ENCODE assay signal across 13 mouse cellular contexts in genomic region chr1:160024339-160024980, GRCm38 (mm10). TPM values are rescaled to one million over a fixed set of nuclear protein-coding genes. Genes with fewer than 3 reads are reported as not detected.
DNase-seq lines count a peak whose midpoint lies in the region; ATAC-seq lines count a peak whose summit lies in the region.
"Had no signal": no experiment of that assay in that cellular context is flagged by ENCODE, and none has a peak within 500 bp of the region (broad histone marks: within the 10 kb centered on the region; RNA-seq: fewer than 3 reads in every experiment).

No protein-coding gene starts in this region.

- H3K4me3 ChIP-seq in liver, embryonic 15.5 days (replicated peaks) = peak overlapping the region; percentile 30; the same call in 1 of the 2 replicates
- no peak overlapping the region for H3K4me3 ChIP-seq in midbrain, embryonic 16.5 days (ENCODE audit: low read depth, low read length)
- H3K4me3 ChIP-seq: gastrocnemius, adult 2 months; midbrain, embryonic 12.5 days had no signal

- peak overlapping the region; percentile 43; the same call in 1 of the 2 replicates for H3K27ac ChIP-seq in liver, embryonic 15.5 days (replicated peaks)
- no peak overlapping the region for H3K27ac ChIP-seq in midbrain, embryonic 16.5 days (ENCODE audit: low read length)
- H3K27ac ChIP-seq: gastrocnemius, adult 2 months; midbrain, embryonic 12.5 days had no signal

- no peaks in the 10 kb centered on the region for H3K9me3 ChIP-seq in liver, embryonic 15.5 days (replicated peaks)
- no peaks in the 10 kb centered on the region for H3K9me3 ChIP-seq in midbrain, embryonic 16.5 days (replicated peaks; ENCODE audit: control insufficient read depth, low read length, poor library complexity, severe bottlenecking)
- H3K9me3 ChIP-seq: midbrain, embryonic 12.5 days had no signal

- ATAC-seq in liver, embryonic 15.5 days (ENCODE audit: insufficient read depth) = peak; percentile 32
- no peak for ATAC-seq in midbrain, embryonic 16.5 days

- no peaks in the 10 kb centered on the region for H3K27me3 ChIP-seq in liver, embryonic 15.5 days
- H3K27me3 ChIP-seq in midbrain, embryonic 16.5 days (ENCODE audit: control insufficient read depth, insufficient read depth, low read depth, low read length) = no peaks in the 10 kb centered on the region
- H3K27me3 ChIP-seq: midbrain, embryonic 12.5 days had no signal

- peak; percentile 63 to 64 for DNase-seq in B cell, adult 2 months
- DNase-seq in T-cell, adult 2 months (ENCODE audit: low spot score) = peak; percentile 78
- DNase-seq in spleen, postnatal 36 days (ENCODE audit: low spot score in 2 of 2) = peak; percentile 75 to 80
- no peak for DNase-seq in kidney, postnatal 4 days
- no peak for DNase-seq in adrenal gland, postnatal 4 days (ENCODE audit: low spot score in 2 of 2)
- DNase-seq in gastrocnemius, adult 18-20 months (ENCODE audit: low spot score) = no peak
- DNase-seq: adrenal gland, adult 2 months; gastrocnemius, adult 2 months; kidney, adult 11 months had no signal

- H3K4me1 ChIP-seq in liver, embryonic 15.5 days (replicated peaks) = peaks cover 31% of the 10 kb centered on the region
- no peaks in the 10 kb centered on the region for H3K4me1 ChIP-seq in midbrain, embryonic 16.5 days (ENCODE audit: control insufficient read depth, insufficient read depth, low read length)
- H3K4me1 ChIP-seq: midbrain, embryonic 12.5 days had no signal

- 19% methylated on average over 10 of the region's 10 CpGs for WGBS in liver, embryonic 15.5 days (ENCODE audit: insufficient replicate concordance)
- 88% methylated on average over 10 of the region's 10 CpGs for WGBS in midbrain, embryonic 16.5 days

- H3K4me2 ChIP-seq in liver, embryonic 15.5 days = peak overlapping the region; percentile 59
- no peak overlapping the region for H3K4me2 ChIP-seq in midbrain, embryonic 16.5 days (ENCODE audit: low read length)
- H3K4me2 ChIP-seq: midbrain, embryonic 12.5 days had no signal

- H3K9ac ChIP-seq in liver, embryonic 15.5 days = no peak overlapping the region
- no peak overlapping the region for H3K9ac ChIP-seq in midbrain, embryonic 16.5 days (ENCODE audit: low read depth, low read length)
- H3K9ac ChIP-seq: midbrain, embryonic 12.5 days had no signal

- H3K36me3 ChIP-seq in liver, embryonic 15.5 days (replicated peaks) = no peaks in the 10 kb centered on the region
- no peaks in the 10 kb centered on the region for H3K36me3 ChIP-seq in midbrain, embryonic 16.5 days (ENCODE audit: control insufficient read depth, insufficient read depth, low read length)
- H3K36me3 ChIP-seq: midbrain, embryonic 12.5 days had no signal

RNA-seq across cellular contexts. Expression of gene 4930523C07Rik, which starts 19.7 kb away (rescaled TPM):
- 24.9 and 25.5 TPM in 2 replicates for polyA plus RNA-seq in liver, embryonic 15.5 days (2015; fragmentation: Nextera tagmentation; extraction: Ambion mirVana)
- total RNA-seq in adrenal gland, postnatal 4 days (2021) = 10 to 100 TPM; 11.0 to 15.6 TPM
- total RNA-seq in gastrocnemius, adult 18-20 months (2021) = 1 to 10 TPM; 5.4 to 5.7 TPM
- 2.7 and 3.1 TPM in 2 replicates for polyA plus RNA-seq in midbrain, embryonic 16.5 days (2015; fragmentation: Nextera tagmentation; extraction: Ambion mirVana)
- total RNA-seq: MEL had no signal

Comparison
In these comparisons a context has a peak if more than half of its experiments do, and no peak if none do; other contexts are left out.
1. DNase-seq: peak in B cell, adult 2 months (2 of 2), T-cell, adult 2 months (single experiment) and spleen, postnatal 36 days (2 of 2); none in kidney, postnatal 4 days (0 of 2), adrenal gland, postnatal 4 days (0 of 2) and gastrocnemius, adult 18-20 months (single experiment).